Mouse (Mus musculus): ENCODE measurements around the gene Arl10.

- TF ChIP-seq POLR2A (IDR thresholded peaks at IDR 0.05; ENCODE audit: control insufficient read depth in 1 of 2, insufficient read depth in 1 of 2, low read depth in 1 of 2, low read length in 2 of 2, poor library complexity in 1 of 2), result no peak
- TF ChIP-seq EP300 (IDR thresholded peaks at IDR 0.05; ENCODE audit: low read depth in 1 of 2, low read length in 2 of 2), result no peak
- no peak for TF ChIP-seq USF1 (IDR thresholded peaks at IDR 0.05; ENCODE audit: low read depth, low read length)
- no peak for TF ChIP-seq CTCF (IDR thresholded peaks at IDR 0.05 in 2 of 3, conservative IDR thresholded peaks at IDR 0.05 in 1 of 3; ENCODE audit: control insufficient read depth in 1 of 3, insufficient read depth in 1 of 3, low read depth in 2 of 3, low read length in 3 of 3, poor library complexity in 1 of 3, severe bottlenecking in 1 of 3)
- TF ChIP-seq POLR2AphosphoS5 (IDR thresholded peaks at IDR 0.05; ENCODE audit: borderline replicate concordance, low read depth, low read length), result no peak
- TF ChIP-seq SMC3 (IDR thresholded peaks at IDR 0.05; ENCODE audit: low read depth, low read length), result no peak
- no peak for TF ChIP-seq JUND (IDR thresholded peaks at IDR 0.05; ENCODE audit: low read depth, low read length)
- no peak for TF ChIP-seq MAFK (IDR thresholded peaks at IDR 0.05; ENCODE audit: borderline replicate concordance, low read depth, low read length)
- no peak for TF ChIP-seq ZKSCAN1 (IDR thresholded peaks at IDR 0.05; ENCODE audit: low read depth, low read length)
- no peak for TF ChIP-seq NRF1 (IDR thresholded peaks at IDR 0.05; ENCODE audit: insufficient read depth, low read depth, low read length, poor library complexity, severe bottlenecking)
- no peak for TF ChIP-seq MEF2A (IDR thresholded peaks at IDR 0.05; ENCODE audit: extremely low read depth, insufficient replicate concordance, low read depth, low read length, poor library complexity, severe bottlenecking)
- no peak for TF ChIP-seq USF2 (IDR thresholded peaks at IDR 0.05; ENCODE audit: borderline replicate concordance in 1 of 2, insufficient read depth in 1 of 2, low read depth in 1 of 2, low read length in 2 of 2)
These were observed 3.1 kb downstream of the Arl10 start for GRCm38 (mm10) chr13:54577652-54578507.
